Mouse (Mus musculus) bone marrow, adult 2 months (tissue): Measurements from ENCODE around the gene Kcnab2. TPM values are rescaled to one million over a fixed set of nuclear protein-coding genes. Genes with fewer than 3 reads are reported as not detected.
A peak's percentile ranks its signal among the peaks of the same experiment; 100 is the strongest.

ENCODE experiments used
- H3K27ac ChIP-seq: fragments of 200-500 bp; 2 replicates; pipeline ENCODE4 v1.5.1; 2012; ENCODE audit warnings: low read depth, mild to moderate bottlenecking, control low read depth, inconsistent platforms, low read length; ENCODE audit not compliant: control insufficient read depth, poor library complexity, insufficient read depth
- H3K4me1 ChIP-seq: fragments of 200-500 bp; 2 replicates; pipeline ENCODE4 v1.6.1; 2011; ENCODE audit warnings: low read length; ENCODE audit not compliant: control insufficient read depth, insufficient read depth
- H3K4me3 ChIP-seq: fragments of 200-500 bp; replicated peaks from 2 replicates; pipeline ENCODE3; 2011; ENCODE audit warnings: mild to moderate bottlenecking, low read depth, low read length, control low read depth; ENCODE audit not compliant: control insufficient read depth
- CTCF ChIP-seq: fragments of 200-500 bp; IDR thresholded peaks from 2 replicates; pipeline ENCODE4 v1.5.1; 2011; ENCODE audit warnings: low read length, control low read depth; ENCODE audit not compliant: control insufficient read depth, insufficient read depth
- POLR2A ChIP-seq: fragments of 200-500 bp; IDR thresholded peaks from 2 replicates; pipeline ENCODE4 v1.6.1; 2011; ENCODE audit warnings: low read depth, mild to moderate bottlenecking, control low read depth, low read length, borderline replicate concordance; ENCODE audit not compliant: control insufficient read depth
- WGBS: fragments of 180-500 bp; shearing (Covaris S2); methylation state at CpG from one replicate; pipeline ENCODE4 v1.1.7; 2018; 5-methylcytosine and 5-hydroxymethylcytosine counted together
- polyA plus RNA-seq: library from polyadenylated mRNA; stranded (reverse); fragments of >200 nt; gene quantifications from 2 replicates; pipeline ENCODE4 v1.2.4, GENCODE M21; 2011; ENCODE audit warnings: low replicate concordance; ENCODE audit not compliant: missing spikeins, insufficient read depth, insufficient read length

The Kcnab2 gene
- 12.9 and 38.7 TPM in 2 replicates for polyA plus RNA-seq

DNA sequence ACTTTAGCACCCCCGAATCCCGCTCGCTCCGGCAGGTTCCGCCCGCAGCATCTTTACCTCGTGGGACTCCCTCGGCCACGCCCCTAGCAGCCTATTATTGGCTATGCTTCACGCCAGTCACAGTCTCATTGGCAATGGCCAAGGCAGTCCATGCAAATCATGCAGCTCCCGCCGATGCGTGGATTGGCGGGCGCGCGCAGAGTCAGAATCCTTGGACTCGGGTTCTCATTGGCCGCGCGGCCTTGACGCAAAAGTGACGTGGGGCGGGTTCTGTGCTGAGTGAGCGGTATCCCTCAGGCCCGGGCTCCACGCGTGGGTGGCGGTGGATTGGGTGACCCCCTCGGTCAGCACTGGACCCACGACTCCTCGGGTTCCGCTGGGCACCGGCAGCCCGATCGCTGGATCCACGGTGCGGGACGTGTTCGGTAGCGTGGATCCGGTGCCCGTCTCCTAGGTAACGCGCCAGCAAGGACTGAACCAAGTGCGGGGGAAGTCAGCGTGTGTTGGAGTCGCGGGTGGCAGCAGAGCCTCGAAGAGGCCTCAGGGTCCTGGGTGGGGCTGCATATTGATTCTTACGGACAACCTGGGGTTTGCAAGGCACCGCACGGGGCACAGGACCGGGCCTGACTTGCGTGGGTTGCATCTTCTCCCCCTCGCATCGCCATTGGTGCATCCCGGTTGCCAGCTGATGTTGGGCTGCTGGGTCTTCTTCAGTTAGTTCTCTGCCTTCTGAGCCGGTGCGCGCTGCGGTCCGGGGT, at the start of gene Kcnab2:
Gene Kcnab2, minus strand, starts transcription at position 406 of the 758 bp plus-strand sequence.
- Histone ChIP-seq H3K4me3 (peak within 1 kb of the TSS; percentile 90), H3K27ac (peak within 1 kb of the TSS; percentile 76), H3K4me1 (peaks cover 3% of the 10 kb centered on the region)
- TF ChIP-seq POLR2A = 0 out of 2 replicates have a peak, but pooled peaks have one; percentile 45
- no peak for TF ChIP-seq CTCF
- WGBS = under 1% methylated on average over 63 of the region's 63 CpGs

DNA sequence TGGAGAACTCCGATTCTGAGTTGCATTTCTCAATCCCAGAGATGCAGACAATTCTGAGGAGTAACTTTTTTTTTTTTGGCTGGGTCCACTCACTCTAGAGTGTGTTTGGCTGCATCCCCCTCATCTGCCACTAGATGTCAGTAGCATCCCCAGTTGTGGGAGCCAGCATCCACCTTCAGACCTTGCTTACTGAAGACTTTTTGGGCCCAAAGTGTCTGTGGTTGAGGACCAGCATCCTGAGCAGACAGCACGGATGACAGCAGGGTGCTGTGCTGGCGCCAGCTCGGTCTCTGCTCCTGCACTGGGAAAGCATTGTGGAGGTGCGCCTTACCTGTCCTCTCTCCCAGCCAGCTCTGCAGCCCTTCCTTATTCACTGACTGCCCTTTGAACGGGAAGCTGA, 42.4 kb upstream of the Kcnab2 start:
- WGBS = 29% methylated on average over 6 of the region's 6 CpGs
- TF ChIP-seq CTCF = peak; percentile 74
- TF ChIP-seq POLR2A = no peak

DNA sequence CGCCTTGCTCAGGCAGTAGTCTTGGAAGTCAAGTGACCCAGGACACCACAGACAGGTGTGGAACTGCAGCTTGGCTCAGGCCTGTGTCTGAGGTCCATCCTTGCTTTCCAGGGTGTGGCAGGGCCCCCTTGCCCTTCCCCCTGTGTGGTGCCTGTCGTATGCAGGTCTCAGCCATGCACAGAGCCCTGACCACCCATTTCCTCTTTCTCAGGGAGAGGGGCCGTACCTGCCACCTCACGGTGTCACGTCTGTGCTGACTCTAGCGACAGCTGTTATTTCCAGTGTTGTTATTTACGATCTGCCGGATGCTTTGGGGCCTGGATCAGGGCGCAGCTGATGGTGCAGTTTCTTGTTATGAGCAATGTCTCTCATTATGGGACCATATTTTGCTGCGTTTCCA, 41.4 kb upstream of the Kcnab2 start:
- TF ChIP-seq CTCF = no peak
- TF ChIP-seq POLR2A = no peak
- H3K4me1 ChIP-seq = no peaks in the 10 kb centered on the region
- no peak overlapping the region for H3K4me3 ChIP-seq
- H3K27ac ChIP-seq = no peak overlapping the region
- WGBS = 30% methylated on average over 10 of the region's 10 CpGs

More for the DNA sequence above, 42.4 kb upstream of the Kcnab2 start:
- Histone ChIP-seq H3K4me1 (no peaks in the 10 kb centered on the region), H3K27ac (no peak overlapping the region), H3K4me3 (no peak overlapping the region)

DNA sequence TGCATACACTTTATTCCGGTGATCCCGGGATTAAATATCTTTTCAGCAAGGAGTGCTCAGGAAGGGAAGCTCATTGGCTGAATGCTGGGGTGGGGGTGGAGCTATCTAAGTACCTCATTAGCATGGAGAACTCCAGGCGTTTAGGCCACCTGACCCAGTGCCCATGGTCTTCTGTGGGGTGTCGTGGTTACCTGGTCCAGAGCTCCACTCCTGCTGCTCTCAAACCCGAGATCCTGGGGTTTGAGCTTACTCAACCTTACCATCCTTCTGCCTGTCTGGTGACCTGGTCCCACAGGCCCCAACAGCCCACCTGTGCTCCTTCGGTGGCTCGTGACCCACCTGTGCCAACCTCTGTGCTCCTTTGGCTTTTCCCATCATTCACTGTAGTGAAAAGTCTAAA, 37.2 kb upstream of the Kcnab2 start:
- H3K4me1 ChIP-seq = no peaks in the 10 kb centered on the region; the same call in 1 of the 2 replicates
- TF ChIP-seq POLR2A = no peak
- TF ChIP-seq CTCF = no peak
- no peak overlapping the region for H3K27ac ChIP-seq
- no peak overlapping the region for H3K4me3 ChIP-seq
- WGBS = 68% methylated on average over 7 of the region's 7 CpGs

DNA sequence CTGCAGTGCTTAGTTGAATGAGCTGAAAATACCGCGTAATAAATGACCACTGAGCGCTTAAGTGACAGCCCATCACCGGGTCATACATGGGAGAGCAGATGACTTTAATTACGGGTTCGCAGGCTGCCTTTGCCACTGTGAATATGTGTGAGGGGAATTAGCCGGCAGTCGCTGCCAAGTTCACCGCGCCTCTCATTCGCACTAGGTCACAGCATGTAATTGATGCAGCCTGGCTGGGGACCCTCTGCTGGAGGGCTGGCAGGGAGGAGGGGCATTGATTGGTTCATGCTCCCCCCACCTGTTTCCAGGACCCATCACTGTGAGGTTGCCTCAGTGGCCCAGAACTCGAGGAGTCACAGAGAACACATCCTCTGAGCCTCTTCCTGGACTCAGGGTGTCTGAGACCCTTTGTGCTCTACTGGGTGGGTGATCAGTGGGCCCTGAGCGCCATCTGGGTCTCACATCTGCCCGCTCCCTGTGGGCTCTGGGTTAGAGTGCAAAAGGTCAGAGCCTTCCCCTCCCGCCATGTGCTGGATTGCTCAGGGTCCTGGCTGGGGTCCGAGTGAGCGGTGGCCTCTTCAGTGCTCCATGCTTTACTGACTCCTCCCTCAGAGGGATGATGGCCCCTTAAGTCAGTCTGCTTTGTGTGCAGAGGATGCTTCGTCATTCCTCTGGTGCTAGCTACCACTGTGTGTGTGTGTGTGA, 34.7 kb upstream of the Kcnab2 start:
- no peak for TF ChIP-seq CTCF
- TF ChIP-seq POLR2A = no peak
- 86% methylated on average over 18 of the region's 18 CpGs for WGBS
- Histone ChIP-seq H3K4me3 (no peak overlapping the region), H3K27ac (no peak overlapping the region), H3K4me1 (no peaks in the 10 kb centered on the region; the same call in 1 of the 2 replicates)

DNA sequence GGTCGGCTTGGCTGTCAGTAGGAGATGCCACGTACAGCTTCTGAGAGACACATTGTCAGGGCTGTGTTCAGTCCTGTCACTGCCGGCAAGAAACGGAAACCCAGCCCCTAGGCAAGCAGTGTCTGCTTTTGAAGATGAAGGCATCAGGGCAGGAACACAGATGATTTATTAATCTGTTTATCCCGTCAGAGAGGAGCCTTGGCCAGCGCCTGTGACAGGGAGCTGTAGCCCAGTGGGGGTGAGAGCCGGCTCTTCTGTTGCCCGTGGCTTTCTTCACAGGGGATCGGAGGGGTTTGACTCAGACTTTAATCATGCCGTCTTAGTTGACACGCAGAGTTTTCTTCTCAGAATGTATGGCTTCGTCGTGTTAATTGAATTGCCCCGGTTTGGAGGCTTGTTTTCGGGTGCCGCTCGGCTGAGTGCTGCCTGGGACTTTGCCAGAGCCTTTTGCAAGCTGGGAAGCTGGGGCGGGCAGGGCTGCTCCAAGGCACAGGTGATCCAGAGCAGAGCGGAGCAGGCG, 16.7 kb upstream of the Kcnab2 start:
- Histone ChIP-seq H3K4me3 (no peak overlapping the region), H3K27ac (no peak overlapping the region), H3K4me1 (peaks cover 1% of the 10 kb centered on the region; the same call in 1 of the 2 replicates)
- 74% methylated on average over 20 of the region's 20 CpGs for WGBS
- TF ChIP-seq CTCF (no peak), POLR2A (no peak)

DNA sequence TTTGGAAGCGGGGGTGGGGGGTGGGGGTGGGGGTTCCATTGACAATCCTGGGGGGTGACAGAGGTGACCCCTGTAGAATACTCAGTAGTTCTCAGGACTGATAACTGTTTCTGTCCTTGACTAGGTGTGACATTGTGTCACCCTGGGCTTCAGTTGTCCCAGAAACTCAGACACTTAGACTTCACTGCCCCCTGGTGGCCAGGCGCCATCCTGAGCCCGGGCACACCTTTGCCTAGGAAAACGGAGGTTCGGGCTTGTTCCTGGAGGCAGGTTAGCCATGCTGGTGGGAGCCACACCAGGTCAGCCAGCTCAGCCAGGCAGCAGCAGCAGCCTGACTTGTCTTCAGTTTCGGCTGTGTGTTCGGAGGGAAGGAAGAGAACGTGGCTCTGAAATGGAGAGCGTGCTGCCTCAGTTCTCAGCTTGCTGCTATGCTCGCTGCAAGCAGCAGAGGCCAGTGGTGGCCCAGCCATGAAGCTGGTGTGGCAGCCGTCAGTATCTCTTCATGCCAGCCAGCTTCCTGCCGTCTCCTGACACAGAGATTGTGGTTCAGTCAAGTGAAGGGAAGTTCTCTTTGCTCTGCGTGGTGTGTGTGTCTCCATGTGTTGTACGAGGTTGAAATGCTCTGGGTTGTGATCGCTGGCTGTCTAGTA, 13.7 kb upstream of the Kcnab2 start:
- WGBS = 13% methylated on average over 15 of the region's 15 CpGs

More for the DNA sequence above, 13.7 kb upstream of the Kcnab2 start:
- H3K4me1 ChIP-seq = peaks cover 1% of the 10 kb centered on the region; the same call in 1 of the 2 replicates
- TF ChIP-seq POLR2A (no peak), CTCF (peak; percentile 89)
- no peak overlapping the region for H3K27ac ChIP-seq
- H3K4me3 ChIP-seq = peak overlapping the region; percentile 25
